Mouse (Mus musculus) lung, embryonic 16.5 days (tissue): ENCODE measurements around the gene Gcgr. TPM values are rescaled to one million over a fixed set of nuclear protein-coding genes. Genes with fewer than 3 reads are reported as not detected.
"Not testable (repeated sequence)": the region's sequence is repeated elsewhere in the genome, so short reads cannot be mapped to it uniquely, and the experiment has no call there.

Experiments used
- ATAC-seq: fragments of 200-750 bp; cut with Nextera tagmentation; 2 replicates; pipeline ENCODE4 v1.8.0; 2017; ENCODE audit warnings: low read depth, mild to moderate bottlenecking, moderate library complexity
- H3K27ac ChIP-seq: fragments of 300-500 bp; sonication (generic); 2 replicates; pipeline ENCODE4 v1.5.1; 2014; ENCODE audit warnings: mild to moderate bottlenecking, control low read depth, low read length
- H3K27me3 ChIP-seq: fragments of 300-500 bp; sonication (generic); 2 replicates; pipeline ENCODE4 v1.6.1; 2014; ENCODE audit warnings: low read depth, low read length, mixed read lengths; ENCODE audit not compliant: control insufficient read depth, insufficient read depth
- H3K36me3 ChIP-seq: fragments of 300-500 bp; sonication (generic); 2 replicates; pipeline ENCODE4 v1.6.1; 2014; ENCODE audit warnings: low read length; ENCODE audit not compliant: control insufficient read depth, insufficient read depth
- H3K4me1 ChIP-seq: fragments of 300-500 bp; sonication (generic); replicated peaks from 2 replicates; pipeline ENCODE4 v1.6.1; 2014; ENCODE audit warnings: low read length, mixed read lengths; ENCODE audit not compliant: control insufficient read depth, insufficient read depth
- H3K4me2 ChIP-seq: fragments of 300-500 bp; sonication (generic); 2 replicates; pipeline ENCODE4 v1.6.1; 2014; ENCODE audit warnings: low read depth, low read length, control low read depth
- H3K4me3 ChIP-seq: fragments of 300-500 bp; sonication (generic); 2 replicates; pipeline ENCODE4 v1.5.1; 2014; ENCODE audit warnings: mild to moderate bottlenecking, low read length, control low read depth
- H3K9ac ChIP-seq: fragments of 300-500 bp; sonication (generic); 2 replicates; pipeline ENCODE4 v1.6.1; 2014; ENCODE audit warnings: low read length, control low read depth
- H3K9me3 ChIP-seq: fragments of 300-500 bp; sonication (generic); 2 replicates; pipeline ENCODE4 v1.6.1; 2016; ENCODE audit warnings: low read length; ENCODE audit not compliant: control insufficient read depth
- WGBS: fragments of 180-500 bp; shearing (Covaris S2); extraction: QIAGEN DNeasy Blood & Tissue Kit; methylation state at CpG from one replicate; pipeline ENCODE4 v1.1.7; 2014; 5-methylcytosine and 5-hydroxymethylcytosine counted together
- polyA plus RNA-seq: library from polyadenylated mRNA; unstranded; fragments of >200 nt; fragmentation: Nextera tagmentation; extraction: Ambion mirVana; gene quantifications from 2 replicates; pipeline ENCODE4 v1.2.1, GENCODE M21; 2015

Gcgr gene
- polyA plus RNA-seq, 1 experiment from 2014 or later = 1.4 TPM

DNA sequence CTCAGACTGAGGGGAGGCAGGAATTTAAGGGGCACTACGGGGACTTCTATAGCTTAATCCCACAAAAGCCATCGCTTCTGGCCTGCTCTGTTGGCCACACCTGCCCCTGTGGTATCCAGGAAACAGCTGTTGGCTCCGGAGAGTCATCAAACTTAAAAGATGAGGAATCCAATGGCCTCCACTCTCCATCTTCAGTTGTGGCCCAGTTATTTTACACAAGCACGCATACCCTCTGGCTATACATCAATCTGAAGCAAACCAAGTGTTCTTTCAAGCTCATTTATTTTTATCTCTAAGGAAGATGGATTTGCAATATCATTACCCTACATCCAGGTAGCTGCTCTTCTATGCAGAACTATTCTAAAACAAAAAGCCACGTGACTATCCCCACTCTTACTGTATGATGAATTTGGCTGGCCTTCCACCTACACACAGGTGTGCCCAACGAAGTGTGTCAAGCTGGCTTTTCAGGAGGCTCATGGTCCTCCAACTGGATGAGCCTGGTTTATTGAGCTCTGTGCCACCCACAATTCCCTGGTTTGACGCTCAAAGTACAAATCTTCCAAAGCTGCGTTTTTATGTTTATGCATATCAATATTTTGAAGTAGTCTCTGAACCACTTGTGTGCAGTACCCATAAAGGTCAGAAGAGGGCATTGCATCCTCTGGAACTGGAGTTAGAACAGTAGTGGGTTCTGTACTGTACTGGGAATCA, 51.9 kb downstream of the Gcgr start:
- WGBS = 75% methylated on average over 8 of the region's 8 CpGs
- peaks cover 5% of the 10 kb centered on the region for H3K9me3 ChIP-seq
- peak overlapping the region; percentile 94 for H3K9ac ChIP-seq
- peak overlapping the region; percentile 94 for H3K27ac ChIP-seq
- peaks cover 38% of the 10 kb centered on the region for H3K36me3 ChIP-seq
- H3K27me3 ChIP-seq = no peaks in the 10 kb centered on the region
- peaks cover 20% of the 10 kb centered on the region for H3K4me1 ChIP-seq
- H3K4me2 ChIP-seq = peak overlapping the region; percentile 92
- ATAC-seq = no peak
- peak overlapping the region; percentile 91 for H3K4me3 ChIP-seq

DNA sequence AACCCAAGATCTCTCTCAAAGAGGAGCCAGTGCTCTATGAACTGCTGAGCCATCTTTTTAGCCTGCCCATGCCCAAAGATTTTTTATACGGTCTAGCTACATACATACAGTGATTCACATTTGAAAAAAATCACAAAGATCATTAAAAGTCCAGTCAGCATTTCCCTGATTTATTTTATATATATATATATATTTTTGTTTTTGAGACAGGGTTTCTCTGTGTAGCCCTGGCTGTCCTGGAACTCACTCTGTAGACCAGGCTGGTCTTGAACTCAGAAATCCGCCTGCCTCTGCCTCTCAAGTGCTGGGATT, 52.4 kb downstream of the Gcgr start:
- H3K27me3 ChIP-seq, H3K9ac ChIP-seq, H3K27ac ChIP-seq, H3K4me2 ChIP-seq, H3K9me3 ChIP-seq, ATAC-seq, H3K4me3 ChIP-seq: not testable (repeated sequence)
- H3K4me1 ChIP-seq = peaks cover 20% of the 10 kb centered on the region
- peaks cover 37% of the 10 kb centered on the region for H3K36me3 ChIP-seq
- 85% methylated on average over 2 of the region's 2 CpGs for WGBS

DNA sequence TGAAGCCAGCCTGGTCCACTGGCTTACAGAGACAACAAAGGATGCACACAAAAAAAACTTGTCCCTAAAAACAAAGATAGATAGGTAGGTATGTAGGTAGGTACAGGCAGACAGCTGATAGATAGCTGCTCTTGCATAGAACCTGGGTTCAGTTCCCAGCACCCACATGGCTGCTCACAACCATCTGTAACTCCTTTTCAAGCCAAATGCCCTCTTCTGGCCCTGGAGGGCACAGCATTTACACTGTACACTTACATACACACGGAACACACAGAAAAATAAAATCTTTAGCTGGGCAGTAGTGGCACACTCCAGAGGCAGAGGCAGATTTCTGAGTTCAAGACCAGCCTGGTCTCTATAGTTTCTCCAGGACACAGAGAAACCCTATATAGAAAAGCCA, 53.4 kb downstream of the Gcgr start:
- no peak for ATAC-seq
- Histone ChIP-seq H3K9ac (no peak overlapping the region), H3K4me3 (no peak overlapping the region), H3K27me3 (no peaks in the 10 kb centered on the region), H3K9me3 (peaks cover 5% of the 10 kb centered on the region), H3K4me1 (peaks cover 20% of the 10 kb centered on the region), H3K27ac (no peak overlapping the region), H3K4me2 (no peak overlapping the region), H3K36me3 (peaks cover 35% of the 10 kb centered on the region)
- 97% methylated on average over 1 of the region's 1 CpGs for WGBS

DNA sequence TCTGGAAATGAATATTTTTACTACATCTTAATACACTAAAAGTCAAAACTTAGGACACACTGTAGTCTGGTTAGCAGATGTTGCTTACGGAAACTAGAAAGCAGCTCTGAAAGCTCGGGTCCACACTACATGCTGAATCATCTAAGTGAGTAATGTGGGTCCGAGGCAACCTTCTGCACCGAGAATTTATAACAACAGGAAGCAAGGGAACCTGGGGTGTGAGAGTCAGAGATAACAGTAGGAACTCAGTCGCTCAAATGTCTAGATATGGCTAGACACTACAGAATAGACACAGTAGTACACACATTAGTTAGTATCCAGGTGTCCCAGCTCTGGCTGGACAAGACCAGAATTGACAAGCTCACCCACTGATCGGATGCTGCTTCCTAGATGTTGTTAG, 58.0 kb downstream of the Gcgr start:
- Histone ChIP-seq H3K4me2 (no peak overlapping the region), H3K27ac (no peak overlapping the region), H3K4me1 (no peaks in the 10 kb centered on the region), H3K9me3 (peaks cover 5% of the 10 kb centered on the region), H3K27me3 (no peaks in the 10 kb centered on the region), H3K36me3 (peaks cover 58% of the 10 kb centered on the region), H3K4me3 (no peak overlapping the region), H3K9ac (no peak overlapping the region)
- ATAC-seq = no peak
- 88% methylated on average over 6 of the region's 6 CpGs for WGBS

Other genes with a start within 250 kb of the Gcgr start
- 2,589 and 2,717 TPM in 2 replicates for gene Actg1, start 182.2 kb upstream of the Gcgr start, polyA plus RNA-seq
- 0.64 and 0.83 TPM in 2 replicates for gene Fscn2, start 169.2 kb upstream of the Gcgr start, polyA plus RNA-seq
- gene Faap100, start 151.9 kb upstream of the Gcgr start, polyA plus RNA-seq = 36.7 and 41.4 TPM in 2 replicates
- 25.9 and 28.2 TPM in 2 replicates for gene Nploc4, start 93.0 kb upstream of the Gcgr start, polyA plus RNA-seq
- not detected in 2 replicates for gene Tspan10, start 88.1 kb upstream of the Gcgr start, polyA plus RNA-seq
- 0.21 TPM in 1 of 2 replicates, not detected in the other for gene Pde6g, start 77.2 kb upstream of the Gcgr start, polyA plus RNA-seq
- 13.2 and 14.8 TPM in 2 replicates for gene Oxld1, start 72.6 kb upstream of the Gcgr start, polyA plus RNA-seq
- gene Ccdc137, start 72.6 kb upstream of the Gcgr start, polyA plus RNA-seq = 34.8 and 38.1 TPM in 2 replicates
- gene Arl16, start 63.1 kb upstream of the Gcgr start, polyA plus RNA-seq = 40.3 and 44.8 TPM in 2 replicates
- 113 and 117 TPM in 2 replicates for gene Mrpl12, start 46.1 kb upstream of the Gcgr start, polyA plus RNA-seq
- gene Slc25a10, start 38.9 kb upstream of the Gcgr start, polyA plus RNA-seq = 72.5 and 73.8 TPM in 2 replicates
- 184 and 200 TPM in 2 replicates for gene Mcrip1, start 19.0 kb downstream of the Gcgr start, polyA plus RNA-seq
- gene Ppp1r27, start 20.4 kb downstream of the Gcgr start, polyA plus RNA-seq = 0.95 and 2.6 TPM in 2 replicates
- gene P4hb, start 42.6 kb downstream of the Gcgr start, polyA plus RNA-seq = 829 and 841 TPM in 2 replicates
- gene Arhgdia, start 50.9 kb downstream of the Gcgr start, polyA plus RNA-seq = 654 and 680 TPM in 2 replicates
- 82.6 and 266 TPM in 2 replicates for gene Alyref, start 67.7 kb downstream of the Gcgr start, polyA plus RNA-seq
- gene Anapc11, start 67.7 kb downstream of the Gcgr start, polyA plus RNA-seq = 215 and 224 TPM in 2 replicates
- gene Npb, start 77.8 kb downstream of the Gcgr start, polyA plus RNA-seq = 1.5 and 1.6 TPM in 2 replicates
- 104 and 117 TPM in 2 replicates for gene Pcyt2, start 87.2 kb downstream of the Gcgr start, polyA plus RNA-seq
- 31.8 and 32.5 TPM in 2 replicates for gene Sirt7, start 94.5 kb downstream of the Gcgr start, polyA plus RNA-seq
- gene Mafg, start 102.9 kb downstream of the Gcgr start, polyA plus RNA-seq = 13.2 and 15.0 TPM in 2 replicates
- 22.4 and 23.4 TPM in 2 replicates for gene Pycr1, start 113.1 kb downstream of the Gcgr start, polyA plus RNA-seq
- 0.97 and 1.1 TPM in 2 replicates for gene Myadml2, start 117.5 kb downstream of the Gcgr start, polyA plus RNA-seq
- gene Notum, start 130.5 kb downstream of the Gcgr start, polyA plus RNA-seq = 3.2 and 4.0 TPM in 2 replicates
- 127 and 133 TPM in 2 replicates for gene Aspscr1, start 142.3 kb downstream of the Gcgr start, polyA plus RNA-seq
- 156 and 170 TPM in 2 replicates for gene Cenpx, start 183.0 kb downstream of the Gcgr start, polyA plus RNA-seq
- 58.2 and 63.9 TPM in 2 replicates for gene Lrrc45, start 183.2 kb downstream of the Gcgr start, polyA plus RNA-seq
- gene Rac3, start 190.8 kb downstream of the Gcgr start, polyA plus RNA-seq = 53.5 and 54.2 TPM in 2 replicates
- 69.5 and 92.2 TPM in 2 replicates for gene Dcxr, start 196.6 kb downstream of the Gcgr start, polyA plus RNA-seq
- gene Cbr2, start 201.4 kb downstream of the Gcgr start, polyA plus RNA-seq = 194 and 348 TPM in 2 replicates
- 3.9 and 5.0 TPM in 2 replicates for gene Hmga1b, start 232.1 kb downstream of the Gcgr start, polyA plus RNA-seq